Mouse (Mus musculus): Measurements from ENCODE around the gene Npepps. TPM values are rescaled to one million over a fixed set of nuclear protein-coding genes. Genes with fewer than 3 reads are reported as not detected.
A peak's percentile ranks its signal among the peaks of the same experiment; 100 is the strongest.

Npepps gene
- polyA plus RNA-seq, 1 experiment from 2014 or later, result 64.1 TPM

- Histone ChIP-seq H3K36me3 (ENCODE audit: control insufficient read depth, insufficient read depth, low read length) (peaks cover 25% of the 10 kb centered on the region; the same call in 1 of the 2 replicates), H3K4me2 (ENCODE audit: low read depth, severe bottlenecking) (no peak overlapping the region), H3K9me3 (ENCODE audit: control insufficient read depth, low read length) (no peaks in the 10 kb centered on the region), H3K9ac (ENCODE audit: low read length) (no peak overlapping the region), H3K4me3 (ENCODE audit: low read depth, low read length) (no peak overlapping the region), H3K27me3 (ENCODE audit: control insufficient read depth, insufficient read depth, low read length) (no peaks in the 10 kb centered on the region), H3K4me1 (ENCODE audit: control insufficient read depth, insufficient read depth, low read length) (no peaks in the 10 kb centered on the region), H3K27ac (replicated peaks; ENCODE audit: low read depth, low read length) (no peak overlapping the region)
- no peak for ATAC-seq (ENCODE audit: insufficient number of reproducible peaks, low FRiP score, low TSS enrichment, low read depth)
- WGBS, result 94% methylated on average over 5 of the region's 5 CpGs
- no peak for DNase-seq (ENCODE audit: low spot score)
Measured at GRCm38 (mm10) chr11:97214411-97214810, 66.0 kb downstream of the Npepps start.

- peaks cover 17% of the 10 kb centered on the region; the same call in 1 of the 2 replicates for H3K36me3 ChIP-seq (ENCODE audit: control insufficient read depth, insufficient read depth, low read length)
- WGBS, result 53% methylated on average over 9 of the region's 9 CpGs
Measured at GRCm38 (mm10) chr11:97210728-97211400, 69.6 kb downstream of the Npepps start.

GRCm38 (mm10) chr11:97207011-97207422 is 73.4 kb downstream of the Npepps start:
- no peaks in the 10 kb centered on the region for H3K9me3 ChIP-seq (ENCODE audit: control insufficient read depth, low read length)
- peaks cover 7% of the 10 kb centered on the region; the same call in 1 of the 2 replicates for H3K36me3 ChIP-seq (ENCODE audit: control insufficient read depth, insufficient read depth, low read length)
- ATAC-seq (ENCODE audit: insufficient number of reproducible peaks, low FRiP score, low TSS enrichment, low read depth) (no peak), DNase-seq (ENCODE audit: low spot score) (no peak)
- no peak overlapping the region for H3K4me2 ChIP-seq (ENCODE audit: low read depth, severe bottlenecking)
- no peak overlapping the region for H3K27ac ChIP-seq (replicated peaks; ENCODE audit: low read depth, low read length)
- H3K4me1 ChIP-seq (ENCODE audit: control insufficient read depth, insufficient read depth, low read length), result no peaks in the 10 kb centered on the region
- H3K9ac ChIP-seq (ENCODE audit: low read length), result no peak overlapping the region
- no peaks in the 10 kb centered on the region for H3K27me3 ChIP-seq (ENCODE audit: control insufficient read depth, insufficient read depth, low read length)
- no peak overlapping the region for H3K4me3 ChIP-seq (ENCODE audit: low read depth, low read length)
- 82% methylated on average over 8 of the region's 8 CpGs for WGBS

More at GRCm38 (mm10) chr11:97210728-97211400, 69.6 kb downstream of the Npepps start:
- Histone ChIP-seq H3K4me2 (ENCODE audit: low read depth, severe bottlenecking) (no peak overlapping the region), H3K27me3 (ENCODE audit: control insufficient read depth, insufficient read depth, low read length) (no peaks in the 10 kb centered on the region), H3K9ac (ENCODE audit: low read length) (no peak overlapping the region), H3K9me3 (ENCODE audit: control insufficient read depth, low read length) (no peaks in the 10 kb centered on the region), H3K4me1 (ENCODE audit: control insufficient read depth, insufficient read depth, low read length) (no peaks in the 10 kb centered on the region), H3K4me3 (ENCODE audit: low read depth, low read length) (no peak overlapping the region), H3K27ac (replicated peaks; ENCODE audit: low read depth, low read length) (no peak overlapping the region)
- no peak for ATAC-seq (ENCODE audit: insufficient number of reproducible peaks, low FRiP score, low TSS enrichment, low read depth)
- DNase-seq (ENCODE audit: low spot score), result no peak

- no peaks in the 10 kb centered on the region for H3K4me1 ChIP-seq (ENCODE audit: control insufficient read depth, insufficient read depth, low read length)
- no peak overlapping the region for H3K27ac ChIP-seq (replicated peaks; ENCODE audit: low read depth, low read length)
- no peaks in the 10 kb centered on the region for H3K9me3 ChIP-seq (ENCODE audit: control insufficient read depth, low read length)
- no peak overlapping the region for H3K9ac ChIP-seq (ENCODE audit: low read length)
- DNase-seq (ENCODE audit: low spot score) (no peak), ATAC-seq (ENCODE audit: insufficient number of reproducible peaks, low FRiP score, low TSS enrichment, low read depth) (no peak)
- 85% methylated on average over 6 of the region's 6 CpGs for WGBS
- H3K36me3 ChIP-seq (ENCODE audit: control insufficient read depth, insufficient read depth, low read length), result no peaks in the 10 kb centered on the region
- no peak overlapping the region for H3K4me3 ChIP-seq (ENCODE audit: low read depth, low read length)
- H3K4me2 ChIP-seq (ENCODE audit: low read depth, severe bottlenecking), result no peak overlapping the region
- H3K27me3 ChIP-seq (ENCODE audit: control insufficient read depth, insufficient read depth, low read length), result no peaks in the 10 kb centered on the region
Measured at GRCm38 (mm10) chr11:97199519-97199918, 80.9 kb downstream of the Npepps start.

- no peak overlapping the region for H3K9ac ChIP-seq (ENCODE audit: low read length)
- H3K27ac ChIP-seq (replicated peaks; ENCODE audit: low read depth, low read length), result no peak overlapping the region
- H3K4me2 ChIP-seq (ENCODE audit: low read depth, severe bottlenecking), result no peak overlapping the region
- H3K36me3 ChIP-seq (ENCODE audit: control insufficient read depth, insufficient read depth, low read length), result no peaks in the 10 kb centered on the region
- H3K9me3 ChIP-seq (ENCODE audit: control insufficient read depth, low read length), result no peaks in the 10 kb centered on the region
- H3K4me1 ChIP-seq (ENCODE audit: control insufficient read depth, insufficient read depth, low read length), result no peaks in the 10 kb centered on the region
- 20% methylated on average over 5 of the region's 5 CpGs for WGBS
- no peaks in the 10 kb centered on the region for H3K27me3 ChIP-seq (ENCODE audit: control insufficient read depth, insufficient read depth, low read length)
- DNase-seq (ENCODE audit: low spot score), result peak; percentile 77
- ATAC-seq (ENCODE audit: insufficient number of reproducible peaks, low FRiP score, low TSS enrichment, low read depth), result no peak
- no peak overlapping the region for H3K4me3 ChIP-seq (ENCODE audit: low read depth, low read length)
Measured at GRCm38 (mm10) chr11:97198601-97199000, 81.8 kb downstream of the Npepps start.

GRCm38 (mm10) chr11:97197021-97197420 is 83.4 kb downstream of the Npepps start:
- H3K4me2 ChIP-seq (ENCODE audit: low read depth, severe bottlenecking), result no peak overlapping the region
- H3K36me3 ChIP-seq (ENCODE audit: control insufficient read depth, insufficient read depth, low read length), result no peaks in the 10 kb centered on the region
- no peak overlapping the region for H3K27ac ChIP-seq (replicated peaks; ENCODE audit: low read depth, low read length)
- DNase-seq (ENCODE audit: low spot score) (no peak), ATAC-seq (ENCODE audit: insufficient number of reproducible peaks, low FRiP score, low TSS enrichment, low read depth) (no peak)
- H3K27me3 ChIP-seq (ENCODE audit: control insufficient read depth, insufficient read depth, low read length), result no peaks in the 10 kb centered on the region
- 83% methylated on average over 8 of the region's 8 CpGs for WGBS
- H3K9me3 ChIP-seq (ENCODE audit: control insufficient read depth, low read length), result no peaks in the 10 kb centered on the region
- no peak overlapping the region for H3K9ac ChIP-seq (ENCODE audit: low read length)
- H3K4me3 ChIP-seq (ENCODE audit: low read depth, low read length), result no peak overlapping the region
- no peaks in the 10 kb centered on the region for H3K4me1 ChIP-seq (ENCODE audit: control insufficient read depth, insufficient read depth, low read length)

GRCm38 (mm10) chr11:97196541-97196940 is 83.9 kb downstream of the Npepps start:
- Histone ChIP-seq H3K36me3 (ENCODE audit: control insufficient read depth, insufficient read depth, low read length) (no peaks in the 10 kb centered on the region), H3K4me1 (ENCODE audit: control insufficient read depth, insufficient read depth, low read length) (no peaks in the 10 kb centered on the region), H3K27ac (replicated peaks; ENCODE audit: low read depth, low read length) (no peak overlapping the region), H3K27me3 (ENCODE audit: control insufficient read depth, insufficient read depth, low read length) (no peaks in the 10 kb centered on the region), H3K9me3 (ENCODE audit: control insufficient read depth, low read length) (no peaks in the 10 kb centered on the region), H3K4me3 (ENCODE audit: low read depth, low read length) (no peak overlapping the region), H3K4me2 (ENCODE audit: low read depth, severe bottlenecking) (no peak overlapping the region), H3K9ac (ENCODE audit: low read length) (no peak overlapping the region)
- DNase-seq (ENCODE audit: low spot score) (no peak), ATAC-seq (ENCODE audit: insufficient number of reproducible peaks, low FRiP score, low TSS enrichment, low read depth) (no peak)
- 75% methylated on average over 12 of the region's 12 CpGs for WGBS

GRCm38 (mm10) chr11:97192621-97192951 is 87.9 kb downstream of the Npepps start:
- H3K9me3 ChIP-seq (ENCODE audit: control insufficient read depth, low read length), result no peaks in the 10 kb centered on the region
- no peaks in the 10 kb centered on the region for H3K36me3 ChIP-seq (ENCODE audit: control insufficient read depth, insufficient read depth, low read length)
- H3K4me2 ChIP-seq (ENCODE audit: low read depth, severe bottlenecking), result no peak overlapping the region
- DNase-seq (ENCODE audit: low spot score) (no peak), ATAC-seq (ENCODE audit: insufficient number of reproducible peaks, low FRiP score, low TSS enrichment, low read depth) (no peak)
- no peaks in the 10 kb centered on the region for H3K27me3 ChIP-seq (ENCODE audit: control insufficient read depth, insufficient read depth, low read length)
- H3K4me3 ChIP-seq (ENCODE audit: low read depth, low read length), result no peak overlapping the region
- H3K9ac ChIP-seq (ENCODE audit: low read length), result no peak overlapping the region
- H3K4me1 ChIP-seq (ENCODE audit: control insufficient read depth, insufficient read depth, low read length), result 0 out of 2 replicates have a peak, but pooled peaks cover 5% of the 10 kb centered on the region
- no peak overlapping the region for H3K27ac ChIP-seq (replicated peaks; ENCODE audit: low read depth, low read length)

Measured in limb, embryonic 11.5 days (tissue).